Mouse (Mus musculus) lung, adult 2 months (tissue): Measurements from ENCODE around the gene Card6.

ENCODE experiments used
- CTCF ChIP-seq: fragments of 200-500 bp; IDR thresholded peaks from 2 replicates; pipeline ENCODE4 v1.5.1; 2011; ENCODE audit warnings: mild to moderate bottlenecking, low read length, control low read depth; ENCODE audit not compliant: insufficient read depth
- POLR2A ChIP-seq: fragments of 200-500 bp; IDR thresholded peaks from 2 replicates; pipeline ENCODE4 v1.6.1; 2011; ENCODE audit warnings: low read depth, mild to moderate bottlenecking, control low read depth, low read length, borderline replicate concordance; ENCODE audit errors: extremely low read depth

- TF ChIP-seq CTCF (no peak), POLR2A (no peak)
These were observed 10.9 kb upstream of the Card6 start for GRCm38 (mm10) chr15:5119192-5119591.
